Mouse (Mus musculus) kidney, adult 2 months (tissue): ENCODE measurements at regions not wholly inside any gene's neighbourhood (a gene's known extent, or its start where the extent isn't known, plus 50 kb on each side); places are given as distances from the start of the nearest gene placed in this dataset.
A peak's percentile ranks its signal among the peaks of the same experiment; 100 is the strongest.

Source experiments
- DNase-seq: peaks from one replicate; pipeline ENCODE4 v3.0.0; 2021
- H3K27ac ChIP-seq: fragments of 200-500 bp; 2 replicates; pipeline ENCODE4 v1.5.1; 2012; ENCODE audit warnings: low read depth, low read length, control low read depth, inconsistent platforms; ENCODE audit not compliant: insufficient read depth
- H3K27me3 ChIP-seq: fragments of 200-500 bp; replicated peaks from 2 replicates; pipeline ENCODE4 v1.6.1; 2012; ENCODE audit warnings: mild to moderate bottlenecking, moderate library complexity, low read length, inconsistent platforms; ENCODE audit not compliant: control insufficient read depth, insufficient read depth
- H3K36me3 ChIP-seq: fragments of 200-500 bp; 2 replicates; pipeline ENCODE4 v1.6.1; 2012; ENCODE audit warnings: mild to moderate bottlenecking, moderate library complexity, low read length, inconsistent platforms; ENCODE audit not compliant: control insufficient read depth, insufficient read depth
- H3K4me1 ChIP-seq: fragments of 200-500 bp; 2 replicates; pipeline ENCODE4 v1.6.1; 2011; ENCODE audit warnings: low read length; ENCODE audit not compliant: control insufficient read depth, insufficient read depth
- H3K4me3 ChIP-seq: fragments of 200-500 bp; 2 replicates; pipeline ENCODE4 v1.5.1; 2011; ENCODE audit warnings: mild to moderate bottlenecking, low read depth, low read length, control low read depth; ENCODE audit not compliant: insufficient read depth
- CTCF ChIP-seq: fragments of 200-500 bp; conservative IDR thresholded peaks from 2 replicates; pipeline ENCODE4 v1.5.1; 2011; ENCODE audit warnings: low read depth, mild to moderate bottlenecking, control low read depth, low read length, moderate library complexity, mixed read lengths; ENCODE audit not compliant: insufficient read depth, insufficient read length
- POLR2A ChIP-seq: fragments of 200-500 bp; IDR thresholded peaks from one replicate; pipeline ENCODE4 v1.6.1; 2011; ENCODE audit warnings: low read depth, low read length, control low read depth
- WGBS: fragments of 180-500 bp; shearing (Covaris S2); methylation state at CpG from one replicate; pipeline ENCODE4 v1.1.7; 2018; 5-methylcytosine and 5-hydroxymethylcytosine counted together

DNA sequence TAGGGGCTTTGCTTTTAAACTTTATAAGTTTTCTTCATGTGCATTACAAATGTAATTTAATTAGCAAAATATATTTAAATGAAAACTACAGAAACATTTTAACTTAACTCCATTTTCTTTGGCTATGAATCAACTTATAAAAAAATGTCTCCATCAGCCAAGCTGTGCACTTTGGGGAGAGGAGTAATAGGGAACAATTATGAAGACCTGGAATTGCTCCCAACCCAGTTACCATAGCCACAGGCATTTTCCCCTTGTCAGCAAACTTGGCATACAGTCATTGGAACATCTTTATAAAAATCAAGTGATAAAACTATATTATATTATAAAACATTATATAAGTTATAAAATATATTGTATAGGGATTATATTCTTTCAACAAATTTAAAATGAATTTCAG lies 65.0 kb downstream of the Atxn7l3b start:
- Histone ChIP-seq H3K27ac (no peak overlapping the region), H3K4me1 (no peaks in the 10 kb centered on the region), H3K36me3 (no peaks in the 10 kb centered on the region), H3K4me3 (no peak overlapping the region), H3K27me3 (no peaks in the 10 kb centered on the region)
- DNase-seq, result no peak
- TF ChIP-seq CTCF, result no peak

DNA sequence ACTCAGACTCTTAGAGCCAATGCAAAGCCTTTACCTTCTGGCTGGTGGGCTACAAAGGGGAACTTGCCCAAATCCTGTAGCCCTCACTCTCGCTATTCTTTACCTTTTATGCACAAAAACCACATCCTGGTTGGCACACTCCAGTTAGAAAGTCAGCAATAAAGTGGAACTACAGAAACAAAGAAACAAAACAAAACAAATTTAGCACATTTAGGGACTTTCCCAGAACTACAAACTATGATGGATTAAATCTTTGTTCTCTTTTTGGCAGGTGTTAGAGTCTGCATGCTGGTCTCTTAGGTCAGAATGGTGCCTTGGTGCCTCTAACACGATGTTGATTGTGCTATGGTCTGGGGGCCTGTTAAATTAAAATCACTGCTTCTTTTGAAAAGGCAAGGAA lies 65.4 kb downstream of the Atxn7l3b start:
- Histone ChIP-seq H3K4me3 (no peak overlapping the region), H3K4me1 (no peaks in the 10 kb centered on the region), H3K27me3 (no peaks in the 10 kb centered on the region), H3K27ac (no peak overlapping the region), H3K36me3 (no peaks in the 10 kb centered on the region)
- no peak for TF ChIP-seq POLR2A
- no peak for TF ChIP-seq CTCF
- 34% methylated on average over 2 of the region's 2 CpGs for WGBS
- DNase-seq, result no peak

DNA sequence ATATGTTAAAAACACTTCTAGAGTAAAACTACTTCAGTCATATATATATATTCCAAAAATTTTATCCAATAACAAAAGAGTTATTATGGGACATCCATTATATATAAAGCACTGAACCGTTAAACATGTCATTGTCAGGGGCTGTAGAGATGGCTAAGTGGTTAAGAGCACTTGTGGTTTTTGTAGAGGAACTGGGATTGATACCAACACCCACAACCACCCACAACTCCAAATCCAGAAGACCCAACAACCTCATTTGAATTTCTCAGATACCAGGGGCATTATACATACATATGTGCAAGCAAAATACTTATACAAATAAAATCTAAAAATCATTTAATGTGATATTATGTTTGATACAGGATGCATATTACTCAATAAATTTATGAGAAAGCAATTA lies 76.8 kb downstream of the Atxn7l3b start:
- 63% methylated on average over 1 of the region's 1 CpGs for WGBS
- Histone ChIP-seq H3K36me3 (no peaks in the 10 kb centered on the region), H3K27me3 (no peaks in the 10 kb centered on the region), H3K27ac (no peak overlapping the region), H3K4me3 (no peak overlapping the region), H3K4me1 (no peaks in the 10 kb centered on the region)
- DNase-seq, result no peak
- TF ChIP-seq POLR2A, result no peak
- TF ChIP-seq CTCF, result no peak

DNA sequence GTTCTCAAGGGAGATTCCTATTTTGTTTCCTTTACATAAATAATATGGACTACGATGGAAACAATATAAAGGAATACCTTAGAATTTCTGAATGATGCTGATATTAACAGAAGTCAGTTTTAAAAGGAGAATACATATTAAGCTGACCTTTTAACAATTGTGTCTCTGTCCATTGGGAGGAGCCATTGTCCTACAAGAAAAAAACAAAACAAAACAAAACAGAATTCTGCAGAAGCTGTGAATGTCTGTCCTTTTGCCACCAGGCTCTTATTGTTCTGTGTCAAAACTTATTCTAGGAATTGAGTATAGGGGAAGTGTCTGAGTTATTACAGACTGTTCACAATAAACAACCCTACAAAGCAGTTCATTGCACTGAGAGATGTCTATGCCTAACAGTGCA lies 82.6 kb downstream of the Atxn7l3b start:
- 40% methylated on average over 1 of the region's 1 CpGs for WGBS
- Histone ChIP-seq H3K36me3 (no peaks in the 10 kb centered on the region), H3K27ac (no peak overlapping the region), H3K4me1 (no peaks in the 10 kb centered on the region), H3K4me3 (no peak overlapping the region), H3K27me3 (no peaks in the 10 kb centered on the region)
- DNase-seq, result peak; percentile 5
- no peak for TF ChIP-seq CTCF
- no peak for TF ChIP-seq POLR2A

DNA sequence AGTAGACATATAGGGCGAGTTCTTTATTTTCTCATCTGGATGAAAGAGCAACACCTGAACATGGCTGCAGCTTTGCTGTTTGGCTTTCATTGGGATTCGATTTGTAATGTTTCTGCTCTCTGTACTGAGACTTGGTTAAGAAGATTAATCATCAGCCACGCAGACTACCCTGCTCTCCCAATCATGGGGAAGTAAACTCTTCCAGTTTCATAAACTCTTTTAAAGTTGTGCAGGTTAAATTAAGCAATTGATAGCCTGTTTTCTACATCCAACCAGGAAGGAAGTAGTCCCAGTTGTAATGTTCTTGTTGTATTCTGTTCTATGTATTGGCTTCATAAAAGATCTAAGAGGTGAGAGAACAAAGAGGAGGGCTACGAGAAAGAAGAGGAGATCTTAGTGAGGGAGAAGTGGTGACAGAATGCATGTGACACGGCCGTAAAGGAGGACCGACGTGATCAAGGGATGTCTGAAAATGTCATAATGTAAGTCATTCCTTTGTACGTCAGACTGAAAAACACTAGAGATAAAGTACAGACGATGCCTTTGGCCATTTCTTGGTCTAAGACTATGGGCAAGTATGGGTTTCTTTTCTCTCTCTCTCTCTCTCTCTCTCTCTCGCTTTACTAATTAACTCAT lies 91.3 kb downstream of the Atxn7l3b start:
- 75% methylated on average over 11 of the region's 11 CpGs for WGBS
- Histone ChIP-seq H3K4me3 (no peak overlapping the region), H3K27ac (no peak overlapping the region), H3K27me3 (no peaks in the 10 kb centered on the region), H3K4me1 (no peaks in the 10 kb centered on the region), H3K36me3 (no peaks in the 10 kb centered on the region)
- no peak for TF ChIP-seq CTCF
- no peak for TF ChIP-seq POLR2A
- no peak for DNase-seq

DNA sequence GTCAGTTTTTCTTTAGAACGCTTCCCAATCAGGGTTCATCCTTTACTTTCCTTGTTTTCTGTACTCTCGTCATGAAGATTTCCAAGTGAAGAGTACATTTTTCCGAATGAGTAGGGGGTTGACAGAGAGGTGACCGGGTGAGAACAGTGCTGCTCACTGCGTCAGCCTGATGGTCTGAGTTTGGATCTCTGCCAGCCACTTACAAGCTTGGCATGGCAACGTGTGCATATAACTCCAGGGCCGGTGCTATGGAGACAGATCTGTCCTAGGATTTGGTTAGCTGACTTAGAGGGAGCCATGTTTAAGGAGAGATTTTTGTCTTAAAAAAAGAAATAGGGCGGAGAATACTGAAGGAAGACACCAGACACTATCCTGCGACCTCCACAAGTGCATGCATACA lies 92.8 kb downstream of the Atxn7l3b start:
- Histone ChIP-seq H3K27ac (no peak overlapping the region), H3K4me3 (no peak overlapping the region), H3K4me1 (no peaks in the 10 kb centered on the region), H3K27me3 (no peaks in the 10 kb centered on the region), H3K36me3 (no peaks in the 10 kb centered on the region)
- WGBS, result 75% methylated on average over 9 of the region's 9 CpGs
- DNase-seq, result no peak
- TF ChIP-seq POLR2A, result no peak

DNA sequence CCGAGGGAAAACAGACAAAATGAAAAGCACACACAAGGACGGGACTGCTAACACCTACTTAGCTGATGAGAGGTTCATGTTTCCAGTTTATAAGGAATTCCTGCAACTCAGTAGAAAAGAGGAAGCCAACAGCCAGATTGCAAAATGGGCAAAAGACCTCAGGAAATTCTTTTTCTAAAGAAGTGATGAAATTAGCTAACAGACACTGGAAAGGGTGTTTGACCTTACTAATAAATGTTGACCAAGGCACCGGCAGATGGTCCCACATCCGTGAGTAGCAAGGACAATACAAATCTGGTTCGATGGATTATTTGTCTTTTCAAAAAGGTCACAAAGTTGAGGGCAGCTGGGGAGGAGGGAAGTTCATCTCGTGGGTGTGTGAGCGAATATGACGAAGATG lies 93.3 kb downstream of the Atxn7l3b start:
- no peak overlapping the region for H3K4me3 ChIP-seq

DNA sequence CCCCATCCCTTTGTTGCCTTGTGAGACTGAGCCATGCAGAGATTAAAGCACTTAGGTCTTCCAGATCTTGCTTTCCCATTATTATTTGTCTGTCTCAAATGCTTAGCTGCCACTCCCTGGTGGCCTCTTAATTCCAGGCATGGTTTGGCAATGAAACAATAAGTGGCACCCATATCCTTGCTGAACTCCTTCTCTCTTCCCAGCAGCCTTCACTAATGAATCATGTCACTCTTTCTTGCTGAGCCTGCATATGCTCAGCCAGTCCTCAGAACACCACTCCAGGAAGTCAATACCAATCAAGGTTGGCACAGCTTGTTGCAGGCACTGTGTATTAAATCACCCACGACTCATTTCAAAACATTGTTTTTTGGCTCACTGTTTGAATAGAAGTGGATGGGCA lies 118.6 kb downstream of the Atxn7l3b start:
- no peak for TF ChIP-seq CTCF
- TF ChIP-seq POLR2A, result no peak
- 43% methylated on average over 1 of the region's 1 CpGs for WGBS
- no peaks in the 10 kb centered on the region for H3K36me3 ChIP-seq

More for the DNA sequence above, 93.3 kb downstream of the Atxn7l3b start:
- TF ChIP-seq POLR2A (no peak), CTCF (no peak)
- 53% methylated on average over 8 of the region's 8 CpGs for WGBS
- Histone ChIP-seq H3K27me3 (no peaks in the 10 kb centered on the region), H3K36me3 (no peaks in the 10 kb centered on the region), H3K4me1 (no peaks in the 10 kb centered on the region), H3K27ac (no peak overlapping the region)
- no peak for DNase-seq

More for the DNA sequence above, 118.6 kb downstream of the Atxn7l3b start:
- Histone ChIP-seq H3K4me3 (no peak overlapping the region), H3K4me1 (no peaks in the 10 kb centered on the region), H3K27ac (no peak overlapping the region), H3K27me3 (no peaks in the 10 kb centered on the region)
- DNase-seq, result no peak
